Mouse (Mus musculus): ENCODE measurements around the gene Hacd2.

Hacd2 gene

DNA sequence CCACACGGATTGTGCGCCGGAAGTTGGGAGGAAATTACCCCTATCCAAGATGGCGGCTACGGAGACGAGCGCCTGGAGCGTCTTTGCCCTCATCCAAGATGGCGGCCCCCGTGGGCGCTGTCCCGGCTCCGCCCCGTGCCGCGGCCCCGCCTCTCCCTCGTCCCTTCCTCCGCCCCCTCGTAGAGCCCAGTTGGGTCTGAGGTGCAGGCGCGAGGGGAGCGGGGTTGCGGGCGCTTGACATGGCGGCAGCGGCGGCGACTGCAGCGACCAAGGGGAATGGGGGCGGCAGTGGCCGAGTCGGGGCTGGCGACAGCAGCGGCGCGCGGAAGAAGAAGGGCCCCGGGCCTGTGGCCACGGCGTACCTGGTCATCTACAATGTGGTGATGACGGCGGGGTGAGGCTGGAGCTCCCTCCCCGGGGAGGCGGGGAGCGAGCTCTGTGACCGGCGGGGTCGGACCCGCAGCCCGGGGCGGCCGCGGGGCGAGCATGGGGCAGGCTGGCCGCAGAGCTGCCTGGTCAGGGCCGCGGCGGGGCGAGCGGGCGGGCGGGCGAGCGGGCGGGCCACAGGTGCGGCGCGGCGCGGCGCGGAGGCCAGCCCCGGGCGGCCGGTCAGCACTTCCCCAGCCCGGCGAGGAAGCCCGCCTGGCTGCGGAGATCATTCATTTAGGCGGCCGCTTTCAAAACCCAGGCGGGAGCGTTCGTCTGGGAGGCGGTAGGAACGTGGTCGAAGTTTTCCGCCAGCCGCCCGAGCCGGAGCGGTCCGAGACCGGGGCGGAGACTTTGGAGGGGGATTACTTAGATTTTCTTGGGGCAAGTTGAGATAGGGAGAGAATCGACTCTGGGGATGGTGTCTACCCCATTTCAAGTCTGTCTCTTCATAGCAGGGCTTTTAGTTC, at the start of gene Hacd2:
Gene Hacd2 (plus strand): TSS at position 187 of the 896 bp plus-strand sequence.
- DNase-seq (ENCODE audit: low spot score): peak; percentile 94

- DNase-seq (ENCODE audit: low spot score): no peak
Measured at GRCm38 (mm10) chr16:34972471-34972870, 49.8 kb upstream of the Hacd2 start.

GRCm38 (mm10) chr16:34975544-34975943, 46.7 kb upstream of the Hacd2 start:
- no peak for DNase-seq (ENCODE audit: low spot score)

- DNase-seq (ENCODE audit: low spot score): no peak
Measured at GRCm38 (mm10) chr16:34976630-34977029, 45.6 kb upstream of the Hacd2 start.

DNA sequence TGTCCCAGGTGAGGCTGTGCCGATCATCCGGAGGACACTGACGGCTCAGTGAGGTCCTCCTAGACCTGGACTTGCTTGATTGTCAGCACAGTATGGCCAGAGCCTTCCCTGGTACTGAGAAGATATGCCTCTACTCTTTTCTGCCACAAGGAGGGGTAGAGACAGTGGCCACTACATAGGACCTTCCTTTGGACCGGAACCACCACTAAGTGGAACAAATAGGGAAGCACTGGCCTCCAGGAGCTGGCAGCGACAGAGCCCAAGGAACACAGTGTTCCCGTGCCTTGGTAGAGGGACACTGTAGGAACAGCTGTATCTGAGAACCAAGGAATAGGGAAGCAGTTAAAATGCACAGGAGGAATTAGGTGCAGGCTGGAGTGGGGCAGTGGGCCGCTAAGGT, 44.2 kb upstream of the Hacd2 start:
- DNase-seq (ENCODE audit: low spot score): no peak

DNA sequence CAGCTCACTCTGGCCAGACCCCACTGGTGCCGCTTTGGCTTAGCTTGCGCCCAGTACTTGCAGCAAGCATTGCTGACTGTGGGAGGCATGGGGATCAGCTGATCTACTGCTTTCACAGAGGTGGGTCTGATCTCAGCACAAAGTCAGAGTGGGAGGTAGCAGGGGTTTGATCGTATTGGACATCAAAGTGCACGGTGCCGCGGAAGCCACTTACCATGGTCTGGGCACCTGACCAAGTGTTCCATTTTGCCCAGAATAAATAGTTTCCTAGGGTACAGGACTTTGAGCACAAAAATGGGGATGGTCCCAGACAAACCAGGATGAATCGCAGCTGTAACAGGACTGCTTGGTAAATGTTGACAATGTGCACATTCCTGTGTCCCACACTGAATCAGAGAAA, 41.2 kb upstream of the Hacd2 start:
- DNase-seq (ENCODE audit: low spot score): no peak

DNA sequence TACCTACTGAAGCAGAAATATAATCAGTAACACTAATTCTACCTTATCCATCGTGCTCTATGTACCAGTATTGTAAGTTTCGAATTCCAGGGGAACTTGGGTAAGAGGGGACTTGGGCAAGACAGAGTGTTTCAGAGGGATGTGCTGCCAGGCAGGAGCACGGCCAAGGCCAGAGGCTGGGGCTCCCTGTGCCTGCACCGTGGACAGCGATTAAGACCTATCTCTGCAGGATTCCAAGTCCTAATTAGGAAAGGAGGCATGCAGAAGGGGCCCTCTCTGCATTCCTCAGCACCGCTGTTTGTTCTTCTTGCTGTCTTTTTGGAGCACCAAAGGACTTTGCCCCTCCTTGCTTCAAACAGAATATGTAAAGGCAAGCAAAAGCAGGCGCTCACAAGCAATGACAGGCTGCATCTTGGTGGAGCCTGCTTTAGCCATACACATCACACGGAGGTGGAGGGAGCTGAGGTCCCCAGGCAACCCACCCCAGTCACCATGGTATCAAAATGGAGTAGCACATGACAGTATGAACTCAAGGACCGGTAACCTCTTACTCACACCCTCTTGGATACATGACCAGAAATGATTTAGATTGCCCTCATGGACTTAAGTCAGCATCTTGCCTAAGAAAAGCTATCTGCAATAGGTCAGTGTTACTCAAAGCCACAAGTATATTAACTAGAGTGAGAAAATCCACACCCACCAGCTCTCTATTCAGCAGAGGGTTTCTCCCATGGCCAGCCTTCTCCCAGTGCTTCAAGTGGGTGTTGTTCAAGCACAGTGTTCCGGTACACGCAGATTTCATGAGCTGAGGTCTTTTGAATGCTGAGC, 37.8 kb upstream of the Hacd2 start:
- peak; percentile 38 for DNase-seq (ENCODE audit: low spot score)

DNA sequence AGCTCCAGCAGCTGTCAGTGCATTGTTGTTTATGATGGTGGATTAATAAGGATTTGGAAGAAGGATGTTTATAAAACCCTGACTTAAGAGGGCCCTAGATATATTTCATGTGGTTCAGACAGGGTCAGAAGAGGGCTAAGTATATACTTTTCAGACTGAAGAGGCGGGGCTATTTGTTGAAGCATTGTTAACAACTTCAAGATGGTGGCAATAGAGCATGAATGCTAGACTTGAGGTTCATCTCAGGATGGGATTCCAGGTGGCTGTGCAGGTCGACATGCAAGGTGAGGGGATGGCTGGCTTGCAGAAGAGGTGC, 37.2 kb upstream of the Hacd2 start:
- DNase-seq (ENCODE audit: low spot score): no peak

DNA sequence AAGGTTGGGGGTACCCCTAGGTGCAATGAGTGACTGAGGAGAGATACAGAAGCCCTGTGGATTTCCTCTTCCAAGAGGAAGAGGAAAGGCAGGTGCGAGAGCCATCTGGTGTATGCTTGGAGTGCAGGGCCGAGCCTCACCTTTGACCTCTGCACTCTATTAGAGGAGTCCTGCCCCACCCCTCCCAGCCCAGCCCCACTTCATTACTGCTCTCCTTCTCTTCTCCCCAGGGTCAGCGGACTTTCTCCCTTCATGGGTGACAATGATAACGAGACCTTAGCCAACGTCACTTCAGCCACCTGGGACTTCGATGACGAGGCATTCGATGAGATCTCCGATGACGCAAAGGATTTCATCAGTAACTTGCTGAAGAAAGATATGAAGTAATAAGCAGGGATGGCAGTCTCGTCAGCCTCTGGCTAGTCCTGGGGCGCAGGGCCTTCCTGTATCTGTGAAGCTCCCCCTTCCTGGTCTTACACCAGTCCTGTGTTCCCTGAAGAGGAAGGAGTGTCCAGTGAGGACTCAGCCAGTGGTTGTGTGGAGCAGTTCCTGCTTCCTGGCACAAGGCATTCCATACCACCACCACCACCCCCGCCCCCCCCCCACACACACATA, 35.9 kb upstream of the Hacd2 start:
- DNase-seq (ENCODE audit: low spot score): no peak

DNA sequence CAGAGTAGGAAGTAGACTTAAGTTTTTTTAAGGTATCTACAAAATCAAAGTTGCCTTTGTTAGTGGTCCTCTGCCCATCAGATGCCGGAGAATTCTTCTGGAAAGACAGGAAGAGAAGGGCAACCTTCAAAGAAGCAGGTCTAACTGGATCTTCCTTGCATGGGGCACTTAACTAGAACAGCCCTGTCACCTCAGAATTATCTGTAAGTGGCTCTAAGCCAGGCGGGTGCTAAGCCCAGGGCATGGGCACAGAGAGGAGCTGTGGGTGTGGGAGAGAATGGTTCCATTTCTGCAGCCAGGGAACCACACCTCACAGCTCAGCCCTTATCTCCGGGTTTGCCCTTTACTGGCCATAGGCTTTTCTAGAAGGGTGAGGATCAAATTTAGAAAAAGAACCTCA, 30.9 kb upstream of the Hacd2 start:
- no peak for DNase-seq (ENCODE audit: low spot score)

DNA sequence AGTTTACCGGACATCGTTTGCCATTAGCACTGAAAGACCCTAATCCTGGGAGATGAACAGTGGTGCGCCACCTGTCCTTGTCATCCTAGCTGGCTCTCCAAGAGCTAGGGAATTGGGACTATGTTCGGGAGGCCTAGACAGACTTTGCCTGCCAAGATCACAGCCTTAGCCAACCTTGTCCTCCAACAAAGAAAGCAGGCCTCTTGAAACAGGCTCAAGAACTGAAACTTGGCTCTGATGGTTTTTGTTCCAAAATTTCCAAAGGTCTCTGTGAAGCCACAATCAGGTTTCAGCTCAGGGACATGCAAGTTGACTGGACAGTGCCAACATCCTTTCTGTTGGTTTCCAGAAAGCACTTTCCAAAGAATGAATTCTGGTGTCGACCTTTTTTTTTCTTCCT, 29.4 kb upstream of the Hacd2 start:
- no peak for DNase-seq (ENCODE audit: low spot score)

DNA sequence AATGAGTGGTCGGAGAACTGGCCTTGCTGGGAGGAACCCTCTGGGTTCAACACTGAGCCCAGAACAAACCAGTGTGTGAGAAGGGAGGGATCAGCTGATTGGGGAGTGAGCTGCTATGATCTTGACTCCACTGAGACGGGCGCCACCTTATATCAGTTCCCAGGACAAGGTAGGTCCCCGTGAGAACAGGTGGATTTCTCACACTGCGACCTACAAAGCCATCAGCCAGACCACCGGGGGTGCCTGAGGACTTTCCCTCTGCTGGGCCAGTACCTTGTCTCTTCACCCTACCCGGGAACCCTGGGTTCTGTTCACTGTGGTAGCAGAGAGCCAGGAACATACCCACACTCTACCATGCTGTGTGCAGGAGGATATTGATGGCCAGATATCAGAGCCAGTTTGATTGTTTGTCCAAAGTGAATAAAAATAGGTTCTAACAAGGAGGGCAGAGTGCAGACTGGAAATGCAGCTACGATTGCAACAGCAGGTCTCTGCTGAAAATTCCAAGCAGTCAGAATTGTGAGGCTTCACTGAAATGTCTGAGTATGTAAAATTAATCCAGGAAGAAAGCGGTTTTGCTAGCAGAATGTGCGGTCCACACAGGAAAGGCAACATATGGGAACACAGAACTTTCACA, 28.4 kb upstream of the Hacd2 start:
- no peak for DNase-seq (ENCODE audit: low spot score)

DNA sequence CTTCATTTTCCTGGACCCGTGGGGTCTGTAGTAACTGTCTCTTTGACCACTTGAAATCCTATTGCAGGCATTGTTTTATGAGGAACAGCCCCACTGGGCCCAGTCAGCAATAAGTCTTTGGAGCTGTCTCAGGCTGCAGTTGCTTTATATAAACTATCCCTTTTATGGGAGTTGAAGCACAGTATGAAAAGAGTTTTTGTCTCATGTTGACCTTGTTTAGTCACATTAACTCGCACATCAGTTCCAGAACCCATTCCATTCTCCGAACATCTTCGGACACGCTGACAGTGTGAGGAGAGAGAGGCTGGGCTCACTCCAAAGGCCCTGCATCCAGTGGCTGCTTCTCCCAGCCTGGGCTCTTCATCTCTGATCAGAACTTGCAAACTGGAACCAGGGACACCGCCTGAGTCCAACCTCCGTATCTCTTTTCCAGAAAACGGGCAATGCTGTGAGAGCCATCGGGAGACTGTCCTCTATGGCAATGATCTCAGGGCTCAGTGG, 27.5 kb upstream of the Hacd2 start:
- DNase-seq (ENCODE audit: low spot score): no peak

DNA sequence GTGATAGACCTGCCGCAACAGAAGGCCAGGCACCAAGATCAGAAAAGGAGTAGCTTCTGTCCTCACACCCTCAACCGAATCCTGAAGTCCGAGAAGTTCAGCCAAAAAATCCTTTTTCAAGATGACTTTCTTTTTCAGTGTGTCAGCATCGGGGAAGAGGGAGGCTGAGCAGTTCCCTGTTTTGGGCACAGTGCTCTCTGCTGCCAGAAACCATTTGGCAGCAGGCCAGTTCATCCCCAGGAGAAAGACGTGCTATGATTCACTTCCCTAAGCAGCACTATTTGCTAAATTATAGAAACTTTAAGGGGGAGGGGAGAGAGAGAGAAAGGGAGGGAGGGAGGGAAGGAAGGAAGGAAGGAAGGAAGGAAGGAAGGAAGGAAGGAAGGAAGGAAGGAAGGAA, 26.1 kb upstream of the Hacd2 start:
- DNase-seq (ENCODE audit: low spot score): peak; percentile 82

DNA sequence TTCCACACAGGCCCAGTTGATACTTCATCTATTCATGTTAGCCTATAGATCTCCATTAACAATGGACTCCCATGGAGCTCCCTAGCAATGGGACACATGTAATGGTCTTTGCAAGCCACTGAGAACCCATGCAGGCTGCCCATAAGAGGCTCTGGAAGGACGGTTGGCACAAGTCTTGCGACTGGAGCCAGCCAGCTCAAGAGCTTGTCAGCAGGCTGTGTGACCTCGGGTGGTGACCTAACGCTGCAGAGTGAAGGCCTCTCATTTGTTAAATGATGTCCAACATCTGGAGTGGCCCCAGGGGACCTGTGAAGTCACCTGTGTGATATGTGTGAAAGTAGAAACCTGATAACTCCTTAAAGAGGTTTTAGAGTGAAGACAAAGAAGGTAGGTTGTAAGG, 25.2 kb upstream of the Hacd2 start:
- DNase-seq (ENCODE audit: low spot score): no peak

- DNase-seq (ENCODE audit: low spot score): no peak
Measured at GRCm38 (mm10) chr16:34997576-34997975, 24.7 kb upstream of the Hacd2 start.

DNA sequence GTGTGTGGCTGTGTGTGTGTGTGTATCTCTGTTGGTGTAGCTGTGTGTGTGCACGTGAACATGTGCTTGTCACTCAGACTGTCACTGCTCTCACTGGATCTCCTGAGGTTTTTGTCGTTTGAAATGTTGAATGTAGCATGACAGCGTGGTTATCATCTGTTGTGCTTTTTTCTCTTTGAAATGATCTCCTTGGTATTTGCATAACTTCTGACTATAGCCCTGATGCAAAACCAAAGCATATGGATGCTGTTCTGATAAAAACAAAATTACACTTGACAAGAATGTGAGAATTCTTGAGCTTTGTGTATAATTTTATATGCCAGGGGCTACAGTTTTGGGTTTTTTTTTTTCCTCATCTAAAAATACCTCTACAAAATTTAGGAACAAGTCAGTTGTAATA, 23.2 kb upstream of the Hacd2 start:
- no peak for DNase-seq (ENCODE audit: low spot score)

GRCm38 (mm10) chr16:34999986-35000385, 22.2 kb upstream of the Hacd2 start:
- DNase-seq (ENCODE audit: low spot score): no peak

DNA sequence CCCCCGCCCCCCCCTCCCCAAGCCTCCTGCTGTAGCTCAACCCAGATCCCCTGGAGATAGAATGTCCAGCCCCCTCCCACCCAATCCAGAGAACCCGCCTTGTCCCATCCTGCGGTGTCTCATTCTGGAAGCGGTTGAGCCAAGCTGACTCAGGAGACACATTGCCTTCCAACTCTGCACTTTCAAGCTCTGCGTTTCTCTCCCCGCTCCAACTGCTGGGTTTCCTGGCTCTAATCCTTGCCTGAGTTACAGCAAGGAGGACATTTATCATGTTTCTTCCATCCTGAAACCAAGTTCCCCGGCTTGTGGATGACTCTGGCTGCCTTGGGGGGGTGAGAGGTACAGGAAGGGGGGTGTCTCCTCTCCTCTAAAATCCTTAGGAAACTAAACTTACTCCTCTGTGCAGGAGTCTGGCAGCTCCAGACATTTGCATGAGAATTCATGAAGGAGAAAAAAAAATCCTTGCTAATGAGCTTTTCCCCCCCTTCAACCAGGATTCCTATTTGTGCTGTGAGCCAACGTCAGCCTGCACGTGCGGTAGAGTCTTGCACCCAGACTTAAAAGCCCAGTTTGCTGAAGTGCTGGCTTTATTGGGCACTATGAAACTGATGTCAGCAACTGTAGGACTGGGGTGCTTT, 21.2 kb upstream of the Hacd2 start:
- no peak for DNase-seq (ENCODE audit: low spot score)

GRCm38 (mm10) chr16:35004356-35004755, 17.9 kb upstream of the Hacd2 start:
- no peak for DNase-seq (ENCODE audit: low spot score)

- no peak for DNase-seq (ENCODE audit: low spot score)
Measured at GRCm38 (mm10) chr16:35004756-35005155, 17.5 kb upstream of the Hacd2 start.

DNA sequence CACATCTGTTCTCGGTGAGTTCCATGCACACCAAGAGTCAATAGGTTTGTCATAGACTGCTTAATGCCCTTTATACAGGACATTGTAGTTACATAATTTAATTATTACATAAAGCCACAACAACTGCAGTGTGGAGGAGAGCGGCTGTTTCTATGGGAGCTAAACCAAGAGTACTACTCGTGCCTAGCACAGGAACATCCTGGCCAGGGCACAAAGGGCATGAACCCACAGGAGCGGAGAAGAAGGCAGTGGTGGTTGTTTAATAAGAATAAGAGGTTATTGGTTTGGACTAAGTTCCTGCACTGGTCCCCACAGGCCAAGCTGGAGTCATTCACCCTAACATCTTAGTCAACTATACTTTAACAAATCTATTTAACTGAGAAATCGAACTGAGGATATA, 16.0 kb upstream of the Hacd2 start:
- DNase-seq (ENCODE audit: low spot score): no peak
